Mouse (Mus musculus) heart, adult 2 months (tissue): ENCODE results near the gene Pnpla8.

ENCODE experiments used
- CTCF ChIP-seq: fragments of 200-600 bp; IDR thresholded peaks from 2 replicates; pipeline ENCODE4 v1.8.1; 2022; ENCODE audit warnings: antibody characterized with exemption, mild to moderate bottlenecking, moderate library complexity
- EP300 ChIP-seq: fragments of 200-500 bp; IDR thresholded peaks from 2 replicates; pipeline ENCODE4 v1.6.1; 2011; ENCODE audit warnings: low read depth, low read length, control low read depth; ENCODE audit not compliant: insufficient read depth
- POLR2A ChIP-seq: fragments of 200-500 bp; IDR thresholded peaks from 2 replicates; pipeline ENCODE4 v1.6.1; 2011; ENCODE audit warnings: mild to moderate bottlenecking, low read depth, low read length, control low read depth; ENCODE audit not compliant: insufficient read depth

DNA sequence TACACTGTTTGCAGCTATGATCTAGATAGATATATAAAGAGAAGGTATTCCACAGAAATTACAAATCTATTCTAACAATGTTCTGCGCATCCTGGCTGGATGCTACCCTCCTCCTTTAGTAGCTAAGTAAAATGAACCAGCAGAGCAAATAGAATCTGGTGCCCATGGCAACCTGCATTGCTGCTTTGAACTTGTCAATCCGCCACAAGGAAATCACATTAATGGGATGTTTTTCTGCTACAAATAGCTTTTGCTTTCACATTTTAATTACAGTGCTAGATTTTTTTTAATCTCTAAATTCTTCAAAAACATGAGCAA, 44.2 kb upstream of the Pnpla8 start:
- TF ChIP-seq POLR2A (no peak), EP300 (no peak), CTCF (no peak)
